In genomic region chr4:108405766-108406137, GRCm38 (mm10) we compare ENCODE assay signal across 8 mouse cellular contexts. TPM values are rescaled to one million over a fixed set of nuclear protein-coding genes. Genes with fewer than 3 reads are reported as not detected.
DNase-seq lines count a peak whose midpoint lies in the region; ATAC-seq and TF ChIP-seq lines count a peak whose summit lies in the region.

No protein-coding gene starts in this region.

- peak; percentile 15 to 35; a peak in 1 of 4 replicates for ATAC-seq in hematopoietic stem cell, adult 5-6 weeks (replicated peaks in 1 of 2; ENCODE audit: insufficient read depth in 1 of 2, low FRiP score in 2 of 2, low TSS enrichment in 1 of 2, low read depth in 1 of 2, poor library complexity in 2 of 2, severe bottlenecking in 2 of 2)
- ATAC-seq in limb, embryonic 12.5 days (ENCODE audit: insufficient number of reproducible peaks, insufficient read depth, low FRiP score, low TSS enrichment, low read depth): peak; percentile 34; the same call in 1 of the 2 replicates
- peak; percentile 76 for ATAC-seq in midbrain, postnatal 0 days (ENCODE audit: low FRiP score)
- ATAC-seq in inflammation-experienced regulatory T-cells, adult 6 months: no peak

- H3K27me3 ChIP-seq in limb, embryonic 12.5 days: no peaks in the 10 kb centered on the region
- H3K27me3 ChIP-seq in midbrain, postnatal 0 days (ENCODE audit: insufficient read depth, low read length): no peaks in the 10 kb centered on the region

- no peak for TF ChIP-seq CTCF in midbrain, postnatal 0 days (IDR thresholded peaks at IDR 0.05)

- H3K36me3 ChIP-seq in limb, embryonic 12.5 days: peaks cover 19% of the 10 kb centered on the region
- H3K36me3 ChIP-seq in midbrain, postnatal 0 days (ENCODE audit: insufficient read depth, low read length): no peaks in the 10 kb centered on the region; the same call in 1 of the 2 replicates

- H3K9ac ChIP-seq in limb, embryonic 12.5 days (replicated peaks): peak overlapping the region; percentile 74
- H3K9ac ChIP-seq in midbrain, postnatal 0 days (replicated peaks; ENCODE audit: low read length, poor library complexity, severe bottlenecking): peak overlapping the region; percentile 56; the same call in 1 of the 2 replicates

- DNase-seq in Muller cell, postnatal 12 days (ENCODE audit: inconsistent ontology term): peak; percentile 67
- DNase-seq in embryo, embryonic 11 days: peak; percentile 31
- DNase-seq in midbrain, postnatal 0 days (ENCODE audit: low spot score): peak; percentile 18
- DNase-seq in thymus, adult 18-20 months: no peak
- no peak for DNase-seq in cerebellum, adult 11-12 months

- H3K27ac ChIP-seq in limb, embryonic 12.5 days: peak overlapping the region; percentile 90
- peak overlapping the region; percentile 67 for H3K27ac ChIP-seq in midbrain, postnatal 0 days (ENCODE audit: low read depth, low read length)

- 62% methylated on average over 3 of the region's 3 CpGs for WGBS in limb, embryonic 12.5 days
- WGBS in midbrain, postnatal 0 days: 73% methylated on average over 3 of the region's 3 CpGs

- peak overlapping the region; percentile 73 for H3K4me2 ChIP-seq in limb, embryonic 12.5 days
- peak overlapping the region; percentile 76 for H3K4me2 ChIP-seq in midbrain, postnatal 0 days (ENCODE audit: low read depth, low read length, poor library complexity, severe bottlenecking)

- peaks cover 3% of the 10 kb centered on the region; the same call in 1 of the 2 replicates for H3K9me3 ChIP-seq in limb, embryonic 12.5 days
- no peaks in the 10 kb centered on the region for H3K9me3 ChIP-seq in midbrain, postnatal 0 days (ENCODE audit: low read length)

- peak overlapping the region; percentile 46 for H3K4me3 ChIP-seq in limb, embryonic 12.5 days (replicated peaks)
- peak overlapping the region; percentile 48 for H3K4me3 ChIP-seq in midbrain, postnatal 0 days (ENCODE audit: low read depth, low read length)

- peaks cover 36% of the 10 kb centered on the region for H3K4me1 ChIP-seq in limb, embryonic 12.5 days (replicated peaks)
- H3K4me1 ChIP-seq in midbrain, postnatal 0 days (ENCODE audit: insufficient read depth, low read length): 0 out of 2 replicates have a peak, but pooled peaks cover 2% of the 10 kb centered on the region

RNA-seq across cellular contexts. Expression of gene Gpx7, which starts 1.0 kb away (rescaled TPM):
- total RNA-seq in hematopoietic stem cell, adult 5-6 weeks (2017): 4.2 and 12.6 TPM in 2 replicates
- 62.0 and 62.9 TPM in 2 replicates for polyA plus RNA-seq in limb, embryonic 12.5 days (2016; fragmentation: Nextera tagmentation; extraction: Ambion mirVana)
- 27.7 and 52.2 TPM in 2 replicates for total RNA-seq in midbrain, postnatal 0 days (2014; rRNA removed)
- polyA plus RNA-seq in midbrain, postnatal 0 days (2015; fragmentation: Nextera tagmentation; extraction: Ambion mirVana): 35.1 and 37.5 TPM in 2 replicates
- polyA plus RNA-seq in inflammation-experienced regulatory T-cells, adult 6 months (2017; shearing (Covaris generic)): 1 to 10 TPM in 2 of 3 experiments, under 1 TPM in 1; 0.83 to 3.8 (median 2.5) TPM

RNA-seq across cellular contexts. Expression of gene Shisal2a, which starts 22.6 kb away (rescaled TPM):
- not detected in 2 replicates for total RNA-seq in hematopoietic stem cell, adult 5-6 weeks (2017)
- 8.1 and 9.4 TPM in 2 replicates for polyA plus RNA-seq in limb, embryonic 12.5 days (2016; fragmentation: Nextera tagmentation; extraction: Ambion mirVana)
- total RNA-seq in midbrain, postnatal 0 days (2014; rRNA removed): 0.49 and 5.5 TPM in 2 replicates
- 12.6 and 15.5 TPM in 2 replicates for polyA plus RNA-seq in midbrain, postnatal 0 days (2015; fragmentation: Nextera tagmentation; extraction: Ambion mirVana)
- polyA plus RNA-seq in inflammation-experienced regulatory T-cells, adult 6 months (2017; shearing (Covaris generic)): not detected

RNA-seq across cellular contexts. Expression of gene Tut4, which starts 53.5 kb away (rescaled TPM):
- total RNA-seq in hematopoietic stem cell, adult 5-6 weeks (2017): 105 TPM in 2 replicates
- polyA plus RNA-seq in limb, embryonic 12.5 days (2016; fragmentation: Nextera tagmentation; extraction: Ambion mirVana): 144 and 154 TPM in 2 replicates
- total RNA-seq in midbrain, postnatal 0 days (2014; rRNA removed): 52.2 and 96.4 TPM in 2 replicates
- polyA plus RNA-seq in midbrain, postnatal 0 days (2015; fragmentation: Nextera tagmentation; extraction: Ambion mirVana): 36.4 and 45.7 TPM in 2 replicates
- polyA plus RNA-seq in inflammation-experienced regulatory T-cells, adult 6 months (2017; shearing (Covaris generic)): 10 to 100 TPM; 38.3 to 97.4 (median 89.2) TPM

Comparison
In these comparisons a context has a peak if more than half of its experiments do, and no peak if none do; other contexts are left out.
1. DNase-seq: peak in Muller cell, postnatal 12 days (single experiment), embryo, embryonic 11 days (single experiment) and midbrain, postnatal 0 days (single experiment); none in thymus, adult 18-20 months (0 of 2) and cerebellum, adult 11-12 months (single experiment).